Mouse (Mus musculus): Measurements from ENCODE around the gene Trim24.
"Not testable (repeated sequence)": the region's sequence is repeated elsewhere in the genome, so short reads cannot be mapped to it uniquely, and the experiment has no call there.

Gene Trim24

DNA sequence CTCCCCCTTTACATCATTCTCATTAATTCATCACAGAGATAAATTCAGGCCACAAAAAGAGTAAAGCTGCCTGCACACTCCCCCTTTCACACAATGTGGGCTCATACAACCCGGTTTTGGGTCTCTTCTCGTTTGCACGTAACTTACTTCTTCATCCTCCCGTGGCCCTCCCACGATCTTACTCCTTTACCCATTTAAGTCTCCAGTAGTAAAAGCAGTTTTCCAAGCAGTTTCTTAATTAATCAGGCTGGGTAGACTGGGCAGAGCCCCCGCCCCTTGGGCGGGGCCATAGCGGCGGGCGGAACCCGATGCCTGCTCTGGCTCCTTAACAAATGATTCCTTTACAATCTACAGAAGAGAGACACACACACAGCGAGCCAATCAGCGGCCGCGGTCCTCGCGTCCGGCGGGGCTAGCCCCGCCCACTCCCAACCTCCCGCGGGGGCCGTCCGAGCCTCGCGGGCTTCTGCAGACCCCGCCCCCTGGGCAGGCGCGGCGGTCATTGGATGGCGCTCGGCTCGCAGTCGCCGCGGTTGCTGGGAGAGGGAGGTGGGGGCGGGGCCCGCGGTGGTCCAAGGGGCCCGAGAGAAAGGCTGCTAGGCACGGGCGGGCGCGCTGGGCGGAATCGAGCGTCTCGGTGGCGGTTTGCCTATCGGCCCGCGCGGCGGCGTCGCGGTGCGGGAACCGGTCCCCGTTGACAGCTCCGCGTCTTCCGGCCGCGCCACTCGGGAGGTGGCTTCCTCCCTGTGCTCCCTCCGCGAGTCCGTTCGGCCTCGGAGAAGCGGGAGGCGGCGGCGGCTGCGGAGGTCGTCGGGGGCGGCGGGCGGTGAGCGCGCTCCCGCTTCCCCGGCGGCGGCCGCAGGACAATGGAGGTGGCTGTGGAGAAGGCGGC is at the start of gene Trim24:
Trim24 (plus strand) TSS at position 567 of the 892 bp plus-strand sequence.
- peak; percentile 91 for DNase-seq (ENCODE audit: low spot score)

DNA sequence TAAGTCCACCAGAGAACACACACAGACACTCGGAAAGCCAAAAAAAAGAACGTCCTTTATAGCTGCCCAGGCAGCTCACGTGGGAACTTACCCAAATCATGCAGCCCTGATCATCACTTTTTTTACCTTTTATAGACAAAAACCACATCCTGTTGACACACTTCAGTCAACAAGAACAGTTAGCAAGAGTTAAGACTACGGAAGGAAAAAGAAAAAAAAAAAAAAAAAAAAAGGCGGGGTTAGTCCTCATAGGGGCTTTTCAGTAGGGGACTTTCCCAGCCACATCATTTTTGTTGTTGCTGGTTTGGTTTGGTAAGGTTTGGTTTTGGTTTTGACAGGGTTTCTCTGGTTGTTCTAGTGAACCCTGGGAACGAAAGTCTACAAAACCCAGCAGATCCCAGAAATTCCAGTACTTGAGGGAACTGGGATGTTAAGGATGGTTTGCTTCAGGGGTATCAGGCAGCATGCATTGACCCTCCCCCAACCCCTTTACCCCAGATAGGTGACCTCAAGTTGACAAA is 49.0 kb upstream of the Trim24 start:
- no peak for DNase-seq (ENCODE audit: low spot score)

GRCm38 (mm10) chr6:37822390-37822789 is 48.2 kb upstream of the Trim24 start:
- DNase-seq (ENCODE audit: low spot score), result no peak

- no peak for DNase-seq (ENCODE audit: low spot score)
Observed at GRCm38 (mm10) chr6:37823731-37824130, 46.9 kb upstream of the Trim24 start.

- not testable (repeated sequence) for DNase-seq (ENCODE audit: low spot score)
Observed at GRCm38 (mm10) chr6:37825331-37826115, 45.1 kb upstream of the Trim24 start.

DNA sequence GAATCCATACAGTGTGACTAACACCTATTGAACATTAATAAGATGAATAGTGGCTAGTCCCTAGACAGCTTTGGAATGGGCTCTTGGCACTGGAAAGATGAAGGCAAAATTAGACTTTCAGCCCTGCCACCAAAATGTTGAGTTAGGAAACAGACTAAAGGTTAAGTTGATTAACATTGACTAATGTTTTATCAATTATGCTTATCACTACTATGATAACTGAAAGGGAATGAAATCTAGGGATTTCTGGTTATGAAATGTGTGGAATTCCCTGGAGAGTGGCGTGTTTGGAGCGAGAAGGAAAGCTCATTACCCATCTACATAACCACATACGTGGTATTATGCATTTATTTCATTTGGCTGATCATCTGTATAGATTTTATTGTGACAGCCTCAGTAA is 41.7 kb upstream of the Trim24 start:
- DNase-seq (ENCODE audit: low spot score), result no peak

DNA sequence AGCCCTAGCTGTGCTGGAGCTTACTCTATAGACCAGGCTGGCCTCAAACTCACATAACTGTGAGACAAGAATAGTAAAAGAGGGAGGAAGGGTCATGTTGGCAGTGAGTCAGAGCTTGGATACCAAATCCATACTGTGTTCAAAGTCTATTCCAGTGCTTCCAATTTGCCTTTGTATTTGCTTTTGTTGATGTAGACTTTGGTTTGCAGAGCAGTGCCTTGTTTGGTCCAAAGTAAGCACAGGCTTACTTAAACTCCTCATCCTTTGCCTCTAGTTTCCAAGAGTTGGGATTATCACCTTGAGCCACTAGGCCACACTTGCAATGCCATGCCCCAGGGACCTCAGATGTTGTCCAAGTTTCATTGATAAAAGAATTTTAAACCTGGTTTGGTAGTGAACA is 41.0 kb upstream of the Trim24 start:
- DNase-seq (ENCODE audit: low spot score), result no peak

- DNase-seq (ENCODE audit: low spot score), result no peak
Observed at GRCm38 (mm10) chr6:37833691-37834090, 36.9 kb upstream of the Trim24 start.

DNA sequence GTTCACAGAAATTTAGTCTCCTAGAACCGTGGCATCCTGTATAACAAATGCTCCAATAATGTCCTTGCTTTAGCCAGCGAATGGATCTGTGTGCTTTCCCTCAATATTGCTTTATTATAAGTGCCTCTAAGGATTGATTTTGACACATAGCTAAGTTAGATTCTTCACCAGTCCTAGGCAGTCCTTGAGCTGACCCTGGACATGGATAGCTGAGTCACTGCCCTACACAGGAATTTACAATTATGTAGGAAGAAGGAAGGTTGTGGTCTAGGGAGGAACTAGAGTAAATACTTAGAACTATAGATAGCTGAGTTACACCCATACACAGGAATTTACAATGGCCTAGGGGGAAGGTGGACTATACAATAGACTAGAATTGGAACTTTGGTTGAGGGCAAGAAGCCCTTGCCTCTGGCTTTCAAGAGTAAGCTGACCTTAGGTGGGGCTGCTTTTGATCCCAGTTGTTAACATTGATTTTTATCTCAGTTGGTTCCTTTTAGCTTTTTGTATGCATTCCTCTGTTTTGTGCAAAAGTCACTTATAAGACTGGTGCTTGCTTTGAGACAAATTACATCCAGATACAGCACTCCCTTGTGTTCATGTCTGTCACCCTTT is 33.6 kb upstream of the Trim24 start:
- not testable (repeated sequence) for DNase-seq (ENCODE audit: low spot score)

DNA sequence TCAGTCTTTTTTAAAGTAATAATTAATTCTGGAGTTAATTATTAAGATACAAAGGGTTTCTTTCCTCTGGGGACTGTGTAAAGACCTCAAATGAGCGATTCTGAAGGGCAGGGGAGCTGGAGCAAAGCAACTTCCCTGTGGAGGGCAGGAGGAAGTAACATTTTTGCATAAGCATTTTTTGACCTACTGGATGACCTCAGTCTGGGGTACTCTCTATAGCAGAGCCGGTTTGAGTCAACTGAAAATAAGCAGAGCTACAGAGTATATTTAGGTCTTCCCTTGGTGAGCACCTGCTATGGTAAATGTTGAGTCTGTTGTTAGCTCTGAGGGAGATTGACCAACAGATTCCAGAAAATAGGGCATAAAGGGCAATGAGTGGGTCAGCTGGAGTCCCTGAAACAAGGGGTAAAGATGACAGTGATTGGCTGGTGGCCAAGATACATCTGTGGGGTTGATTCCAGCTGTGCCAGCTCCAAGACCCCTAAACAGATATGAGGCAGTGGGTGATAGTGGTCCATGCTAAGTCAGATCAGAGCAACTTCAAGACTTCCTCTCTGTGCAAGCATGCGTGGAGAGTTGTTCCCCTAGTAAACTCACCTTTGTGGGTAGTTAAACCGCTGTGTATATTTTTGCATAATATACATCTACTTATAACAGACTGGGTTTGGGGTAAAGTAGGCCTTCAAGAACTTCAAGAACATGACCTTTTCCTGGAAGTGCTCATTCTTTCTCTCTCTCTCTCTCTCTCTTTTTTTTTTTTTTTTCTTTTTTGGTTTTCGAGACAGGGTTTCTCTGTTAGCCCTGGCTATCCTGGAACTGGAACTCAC is 27.6 kb upstream of the Trim24 start:
- no peak for DNase-seq (ENCODE audit: low spot score)

- DNase-seq (ENCODE audit: low spot score), result no peak
Observed at GRCm38 (mm10) chr6:37843647-37844273, 26.9 kb upstream of the Trim24 start.

DNA sequence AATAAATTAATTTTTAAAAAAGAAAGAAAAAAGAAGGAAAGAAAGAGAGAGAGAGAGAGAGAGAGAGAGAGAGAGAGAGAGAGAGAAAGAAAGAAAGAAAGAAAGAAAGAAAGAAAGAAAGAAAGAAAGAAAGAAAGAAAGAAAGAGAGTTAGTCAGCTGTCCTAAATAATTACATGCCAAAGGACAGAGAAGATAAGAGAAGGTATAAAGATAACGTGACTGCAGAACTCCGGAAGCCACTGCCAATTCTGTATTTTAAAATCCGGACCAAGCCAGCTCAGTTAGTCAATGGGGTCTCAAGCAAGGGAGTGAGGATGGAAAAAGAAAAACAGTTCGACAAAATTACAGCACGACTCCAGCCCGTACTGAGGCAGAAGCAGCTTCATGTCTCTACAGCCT is 25.7 kb upstream of the Trim24 start:
- not testable (repeated sequence) for DNase-seq (ENCODE audit: low spot score)

GRCm38 (mm10) chr6:37847531-37847930 is 23.1 kb upstream of the Trim24 start:
- DNase-seq (ENCODE audit: low spot score), result not testable (repeated sequence)

GRCm38 (mm10) chr6:37851352-37851751 is 19.3 kb upstream of the Trim24 start:
- DNase-seq (ENCODE audit: low spot score), result no peak

DNA sequence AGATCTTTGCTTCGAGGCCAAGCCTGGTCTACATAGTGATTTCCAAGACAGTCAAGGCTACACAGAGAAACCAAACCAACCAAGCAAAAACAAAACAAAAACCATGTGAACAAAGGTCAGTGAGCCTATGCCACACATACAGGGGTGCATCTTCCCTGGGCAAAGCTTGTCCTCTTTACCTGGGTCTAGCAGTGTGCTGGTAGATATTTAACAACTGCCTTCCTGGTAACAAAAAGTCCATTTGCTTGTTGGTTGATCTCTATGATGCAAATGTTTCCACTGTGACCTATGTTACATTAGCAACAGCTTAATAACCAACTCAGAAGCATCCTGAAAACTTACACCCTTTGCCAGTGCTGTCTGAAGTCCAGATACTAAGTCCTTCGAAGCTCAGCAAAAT is 17.3 kb upstream of the Trim24 start:
- DNase-seq (ENCODE audit: low spot score), result no peak

DNA sequence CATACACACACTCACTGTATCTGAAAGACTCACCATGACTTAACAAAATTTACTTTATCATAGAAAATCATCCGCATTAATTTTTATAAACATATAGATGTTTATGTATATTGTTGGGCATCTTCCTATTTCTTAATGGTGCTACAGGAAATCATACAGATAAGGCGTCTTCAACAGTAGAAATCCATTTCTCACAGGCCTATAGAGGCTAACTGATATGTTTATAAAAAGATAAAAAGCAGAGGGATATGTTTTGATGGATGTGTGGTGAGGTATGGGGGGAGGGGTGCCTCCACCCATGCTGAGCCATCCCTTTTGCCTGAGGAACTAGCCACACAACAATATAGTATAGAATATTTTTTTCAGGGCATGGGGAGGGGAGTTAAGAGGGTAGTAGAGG is 15.2 kb upstream of the Trim24 start:
- no peak for DNase-seq (ENCODE audit: low spot score)

DNA sequence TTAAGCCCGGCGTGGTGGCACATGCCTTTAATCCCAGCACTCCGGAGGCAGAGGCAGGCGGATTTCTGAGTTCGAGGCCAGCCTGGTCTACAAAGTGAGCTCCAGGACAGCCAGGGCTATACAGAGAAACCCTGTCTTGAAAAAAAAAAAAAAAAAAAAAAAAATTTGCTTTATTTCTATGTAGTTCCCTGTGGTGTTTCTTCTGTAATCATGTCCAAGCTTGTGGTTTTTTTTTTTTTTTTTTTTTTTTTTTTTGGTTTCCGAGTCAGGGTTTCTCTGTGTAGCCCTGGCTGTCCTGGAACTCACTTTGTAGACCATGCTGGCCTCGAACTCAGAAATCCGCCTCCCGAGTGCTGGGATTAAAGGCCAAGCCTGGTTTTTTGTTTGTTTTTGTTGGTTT is 14.3 kb upstream of the Trim24 start:
- DNase-seq (ENCODE audit: low spot score), result not testable (repeated sequence)

DNA sequence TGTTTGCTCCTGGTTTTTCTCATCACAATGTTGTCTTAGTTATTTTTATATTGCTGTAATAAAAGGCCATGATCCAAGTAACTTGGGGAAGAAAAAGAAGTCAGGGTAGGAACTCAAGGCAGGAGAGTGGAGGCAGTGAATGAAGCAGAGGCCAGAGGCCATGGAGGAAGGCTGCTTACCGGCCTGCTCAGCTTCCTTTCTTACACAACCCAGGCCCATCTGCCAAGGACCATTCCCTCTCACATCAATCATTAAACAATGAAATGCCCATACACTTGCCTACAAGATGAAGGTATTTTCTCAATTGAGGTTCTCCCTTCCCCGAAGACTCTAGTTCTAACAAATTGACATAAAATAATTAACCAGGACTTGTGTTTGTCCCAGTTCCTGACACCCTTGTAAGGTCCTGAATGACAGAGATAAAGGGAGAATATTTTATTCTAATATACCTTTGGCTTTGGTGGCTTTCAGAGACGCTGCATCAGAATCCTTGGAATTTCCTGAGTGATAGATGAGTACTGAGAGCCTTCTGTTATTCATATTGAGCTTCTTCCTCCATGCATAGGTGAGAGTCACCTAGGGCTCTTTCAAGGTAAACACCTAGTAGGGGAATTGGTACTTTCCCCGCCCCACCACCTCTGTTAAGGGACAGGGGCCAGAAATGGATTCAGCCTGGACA is 13.3 kb upstream of the Trim24 start:
- no peak for DNase-seq (ENCODE audit: low spot score)

DNA sequence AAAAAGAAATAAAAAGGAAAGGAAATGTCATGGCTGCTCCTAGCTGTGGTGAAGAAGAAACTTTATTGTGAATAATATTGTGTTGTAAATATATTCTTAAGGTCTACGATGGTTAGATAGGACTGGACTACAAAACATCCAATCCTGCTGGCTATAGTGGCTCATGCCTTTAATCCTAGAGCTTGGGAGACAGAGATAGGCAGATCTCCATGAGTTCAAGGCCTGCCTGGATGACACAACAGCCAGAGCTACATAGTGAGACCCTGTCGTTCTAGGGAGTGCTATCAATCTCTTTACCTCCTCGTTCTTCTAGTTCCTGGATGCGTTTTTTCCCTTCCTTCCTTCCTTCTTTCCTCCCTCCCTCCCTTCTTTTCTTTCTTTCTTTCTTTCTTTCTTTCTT is 12.5 kb upstream of the Trim24 start:
- DNase-seq (ENCODE audit: low spot score), result no peak

DNA sequence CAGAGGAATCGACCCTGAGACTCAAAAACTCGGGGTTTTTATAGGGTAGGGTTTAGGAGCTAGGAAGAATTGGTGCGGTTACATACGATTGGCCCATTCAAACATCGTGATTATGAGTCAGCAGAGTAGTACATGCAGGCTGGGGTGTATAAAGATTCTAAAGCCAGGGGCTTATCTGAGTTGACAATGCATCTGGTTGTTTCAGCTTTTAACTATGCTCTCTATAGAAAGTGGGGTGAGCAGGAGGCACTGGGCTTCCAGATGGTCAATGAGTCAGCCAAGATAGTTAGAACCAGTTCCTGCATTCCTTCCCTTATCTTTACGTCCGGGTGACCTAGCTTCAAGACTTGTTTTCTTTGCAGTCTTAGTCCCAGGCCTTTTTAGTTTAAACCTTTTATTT is 7.7 kb upstream of the Trim24 start:
- DNase-seq (ENCODE audit: low spot score), result no peak

Measured in left cerebral cortex, adult 11 months (tissue).